Mouse (Mus musculus) megakaryocyte-erythroid progenitor cell, adult 5-6 weeks (primary cell): Measurements from ENCODE around the gene St7. TPM values are rescaled to one million over a fixed set of nuclear protein-coding genes. Genes with fewer than 3 reads are reported as not detected.

ENCODE experiments used
- ATAC-seq: replicated peaks from 2 replicates; pipeline ENCODE4 v1.8.0; 2016; ENCODE audit warnings: mild to moderate bottlenecking, inconsistent platforms; ENCODE audit not compliant: severe bottlenecking, poor library complexity, low FRiP score, low TSS enrichment
- total RNA-seq, 2 experiments: library from RNA; stranded (forward) in 1 of 2; stranded (reverse) in 1 of 2; fragments of 200-1000, 215-1000 nt in 1 of 2; fragments of >200 nt in 1 of 2; fragmentation: Nextera tagmentation in 1 of 2; gene quantifications; 2 replicates each; pipeline ENCODE4 v1.2.3; 2014 to 2017

St7 gene
- total RNA-seq, 2 experiments from 2014 or later: 38.6 to 43.4 TPM

DNA sequence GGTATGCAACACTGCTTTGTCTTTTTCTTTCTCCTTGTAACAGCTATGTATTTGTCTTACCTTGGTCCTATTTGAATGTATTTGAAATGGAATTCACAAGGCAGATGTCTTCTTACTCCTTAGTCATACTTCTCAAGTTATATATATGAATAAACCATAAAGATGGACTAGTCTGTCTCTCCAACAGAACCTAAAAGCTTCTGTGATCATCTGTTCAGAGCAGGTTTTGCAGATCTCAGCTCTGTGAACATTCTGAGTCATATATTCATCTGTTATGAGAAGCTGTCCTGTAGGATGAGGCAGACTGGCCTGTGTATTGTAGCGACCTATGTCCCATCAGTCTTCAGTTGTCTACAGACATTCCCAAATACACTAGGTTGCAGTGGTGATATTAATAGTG lies 167.7 kb downstream of the St7 start:
- ATAC-seq: no peak

DNA sequence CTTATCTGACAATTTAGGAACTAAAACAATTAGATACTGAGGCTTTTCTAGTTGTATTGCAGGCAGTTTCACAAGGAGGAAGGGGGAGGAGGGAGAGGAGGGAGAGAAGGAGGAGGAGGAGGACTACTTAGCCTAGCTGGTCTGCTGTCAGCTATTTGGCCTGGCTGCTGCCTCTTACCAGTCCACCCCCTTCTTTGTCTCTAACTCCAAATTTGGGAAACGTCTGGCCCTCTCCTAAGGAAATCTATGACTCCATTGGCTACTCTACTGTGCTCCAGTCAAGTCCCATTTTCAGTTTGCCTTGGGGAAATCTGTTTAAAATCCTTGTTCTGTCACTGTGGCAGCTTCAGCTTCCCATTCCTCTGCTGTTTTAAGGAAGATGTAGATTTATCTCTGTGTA lies 175.1 kb downstream of the St7 start:
- ATAC-seq: no peak

- no peak for ATAC-seq
Observed at GRCm38 (mm10) chr6:17871831-17872372, 179.2 kb downstream of the St7 start.

DNA sequence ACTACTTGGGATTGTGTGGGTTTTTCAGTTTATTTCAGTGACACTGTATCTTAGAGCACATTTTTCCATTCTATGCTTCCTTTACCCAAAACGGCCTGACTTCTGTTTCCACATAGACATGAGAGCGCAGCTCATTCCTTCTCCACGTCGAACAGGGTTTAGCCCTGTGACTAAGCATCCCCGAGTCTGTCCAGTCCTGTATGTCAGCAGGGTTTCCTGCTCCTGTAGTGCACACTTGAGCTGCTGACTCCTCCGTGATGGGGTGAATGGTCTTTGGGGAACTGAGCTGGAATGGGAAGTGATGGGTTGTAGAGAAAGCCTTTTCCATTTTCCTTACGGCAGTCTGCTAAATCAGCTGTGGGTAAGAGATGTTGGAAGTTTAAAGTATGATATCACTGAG lies 182.9 kb downstream of the St7 start:
- ATAC-seq: no peak

DNA sequence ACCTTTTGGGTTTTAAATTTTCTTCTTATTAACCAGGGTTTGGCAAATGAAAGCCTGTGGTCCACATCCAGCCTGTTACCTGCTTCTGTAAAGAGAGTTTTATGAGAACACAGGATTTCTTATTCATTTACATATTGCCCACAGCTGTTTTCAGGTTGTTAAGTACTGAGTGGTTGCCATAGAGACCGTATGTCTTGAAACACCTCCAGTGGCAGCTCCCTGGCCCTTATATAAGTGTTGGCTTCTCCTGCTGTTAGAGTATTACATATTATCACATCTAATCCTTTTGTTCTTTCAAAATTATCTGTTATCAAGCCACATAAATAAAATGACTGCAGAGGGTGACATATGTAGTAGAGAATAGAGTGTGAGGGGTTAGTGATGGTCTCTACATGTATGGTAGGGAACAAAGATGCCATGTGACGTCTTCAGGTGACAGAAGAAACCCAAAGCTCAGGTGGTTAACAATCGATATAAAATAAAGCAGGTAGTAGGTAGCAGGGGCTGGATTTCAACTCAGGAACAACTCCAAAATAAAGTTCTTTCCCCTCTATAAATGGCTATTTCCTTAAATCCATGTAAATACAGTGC lies 183.4 kb downstream of the St7 start:
- no peak for ATAC-seq

DNA sequence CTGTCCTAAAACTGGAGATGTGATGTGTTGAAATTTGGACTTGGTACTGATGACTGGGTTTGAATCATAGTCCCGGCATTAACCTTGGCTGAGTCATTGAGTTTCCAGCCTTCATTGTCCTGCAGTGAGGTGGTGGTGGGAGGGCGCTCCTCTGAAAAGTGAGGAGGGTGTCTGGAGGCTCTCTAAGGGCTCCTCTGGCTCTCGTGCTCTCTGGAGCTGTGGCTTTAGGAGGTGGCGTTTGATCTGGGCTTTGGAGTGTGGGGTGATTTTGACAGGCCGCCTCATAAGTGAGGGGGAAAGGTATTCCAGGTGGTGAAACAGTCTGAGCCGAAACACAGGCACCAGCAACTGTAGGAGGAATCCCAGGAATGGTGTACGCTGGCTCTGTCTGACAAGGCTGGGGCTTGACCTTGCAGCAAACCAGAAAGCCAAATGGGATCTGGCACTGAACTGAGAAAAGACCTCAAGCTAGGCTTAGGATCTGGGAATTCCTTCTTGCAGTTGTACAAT lies 184.0 kb downstream of the St7 start:
- ATAC-seq: no peak

DNA sequence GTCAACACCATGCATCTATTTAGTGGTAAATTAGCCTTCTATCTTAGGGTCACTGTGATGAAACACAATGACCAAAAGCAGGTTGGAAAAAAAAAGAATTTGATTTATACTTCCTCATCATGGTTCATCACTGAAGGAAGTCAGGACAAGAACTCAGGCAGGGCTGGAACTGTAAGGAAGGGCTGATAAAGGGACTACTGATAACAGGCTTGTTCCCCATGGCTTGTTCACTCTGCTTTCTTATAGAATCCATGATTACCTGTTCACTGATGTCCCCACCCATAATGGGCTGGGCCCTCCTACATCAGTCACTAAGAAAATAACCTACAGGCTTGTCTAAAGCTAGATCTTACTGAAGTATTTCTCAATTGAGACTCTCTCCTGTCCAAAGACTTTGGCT lies 190.2 kb downstream of the St7 start:
- no peak for ATAC-seq

GRCm38 (mm10) chr6:17887765-17888164 lies 195.0 kb downstream of the St7 start:
- ATAC-seq: no peak

GRCm38 (mm10) chr6:17895562-17895961 lies 202.8 kb downstream of the St7 start:
- ATAC-seq: no peak

GRCm38 (mm10) chr6:17898539-17898938 lies 205.8 kb downstream of the St7 start:
- no peak for ATAC-seq

- ATAC-seq: no peak
Observed at GRCm38 (mm10) chr6:17903355-17903754, 210.6 kb downstream of the St7 start.

DNA sequence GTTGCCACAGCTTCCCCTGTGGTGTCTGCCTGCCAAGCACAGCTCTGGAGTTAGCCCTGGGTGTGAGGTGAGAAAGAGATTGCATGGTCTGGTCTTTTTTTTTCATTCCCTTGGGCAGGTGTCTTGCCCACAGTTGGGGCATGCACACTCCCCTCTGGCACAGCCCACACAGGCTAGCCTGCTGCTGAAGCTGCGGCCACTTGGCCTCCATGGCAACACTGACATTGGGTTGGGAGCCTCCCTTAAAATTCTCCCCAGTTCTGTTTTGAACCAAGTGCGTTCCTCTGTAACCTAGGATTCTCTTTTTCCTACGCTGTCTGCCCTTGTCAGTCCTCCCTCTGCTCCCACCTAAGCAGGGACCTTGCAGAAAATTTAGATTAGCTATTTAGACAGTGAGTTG lies 213.0 kb downstream of the St7 start:
- no peak for ATAC-seq

- no peak for ATAC-seq
Observed at GRCm38 (mm10) chr6:17906289-17906688, 213.6 kb downstream of the St7 start.

DNA sequence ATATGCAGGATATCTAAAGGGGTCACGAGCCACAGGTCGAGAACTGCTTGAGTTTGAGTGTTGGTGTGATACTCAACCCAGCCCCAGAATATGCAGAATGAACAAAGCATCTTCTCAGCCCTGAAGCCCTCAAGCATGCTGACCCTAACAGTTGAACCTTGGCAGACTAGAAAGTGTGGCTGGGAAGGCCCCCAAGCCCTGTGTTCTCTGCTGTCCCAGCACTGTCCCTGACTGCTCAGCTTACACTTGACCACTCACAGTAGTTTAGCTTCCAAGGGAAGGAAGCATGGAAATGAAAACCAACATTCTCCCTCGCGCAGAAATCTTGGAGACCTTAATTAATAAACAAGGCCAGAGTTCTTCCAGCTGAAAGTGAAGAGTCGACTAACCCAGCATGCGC lies 219.6 kb downstream of the St7 start:
- ATAC-seq: no peak

DNA sequence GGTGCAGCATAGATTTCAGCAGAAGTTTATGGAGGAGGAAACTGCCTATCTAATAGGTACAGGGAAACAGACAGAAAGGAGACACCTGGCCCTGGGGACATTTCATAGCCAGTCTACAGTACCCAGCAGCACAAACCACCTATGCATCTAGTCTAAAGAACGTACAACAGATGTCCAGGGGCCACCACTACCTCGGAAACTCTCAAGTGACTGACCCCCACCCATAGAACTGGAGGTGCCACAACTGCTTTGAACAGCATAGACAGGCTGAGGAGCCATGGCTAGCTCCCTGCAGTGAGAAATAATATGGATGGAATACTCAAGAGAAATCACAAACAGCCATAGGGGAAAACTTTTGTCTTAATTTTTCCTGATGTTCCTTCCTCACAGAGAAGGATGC lies 220.1 kb downstream of the St7 start:
- no peak for ATAC-seq

DNA sequence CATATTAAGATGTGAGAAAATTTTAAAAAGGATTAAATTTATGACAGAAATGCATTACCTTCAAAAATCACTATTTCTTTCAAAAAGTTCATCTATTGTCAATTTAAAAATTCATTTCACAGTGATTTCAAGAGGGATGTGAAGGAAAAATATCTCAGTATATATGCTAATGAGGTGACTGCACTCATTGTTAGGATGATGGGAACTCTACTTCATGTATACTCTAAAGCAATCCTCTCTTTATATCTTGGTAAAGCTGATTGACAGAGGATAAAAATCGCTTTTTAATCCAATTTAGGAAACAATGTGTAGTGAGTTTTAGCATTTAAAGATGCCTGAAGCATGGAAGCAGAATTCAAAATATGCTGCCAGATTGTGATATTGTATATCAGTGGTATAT lies 220.6 kb downstream of the St7 start:
- no peak for ATAC-seq

DNA sequence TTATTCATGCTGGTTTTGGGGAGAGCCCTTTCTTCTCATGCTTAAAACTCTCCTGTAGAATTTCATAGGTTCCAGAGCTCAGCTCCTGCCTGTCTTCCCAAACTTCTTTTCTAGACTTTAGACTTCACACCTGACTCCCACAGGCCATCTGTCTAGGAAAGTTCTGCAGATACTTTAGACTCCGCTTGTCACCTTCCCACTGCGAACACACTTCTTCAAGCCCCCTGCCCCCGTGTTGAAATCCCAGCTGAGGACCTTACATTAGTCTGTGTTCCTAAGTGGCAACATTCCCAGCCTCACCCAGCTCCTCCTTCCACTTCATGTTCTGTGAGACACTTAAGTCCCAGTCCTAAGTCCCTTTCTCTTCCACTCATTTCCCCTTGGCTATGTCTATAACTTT lies 221.6 kb downstream of the St7 start:
- no peak for ATAC-seq

- ATAC-seq: no peak
Observed at GRCm38 (mm10) chr6:17917233-17917632, 224.5 kb downstream of the St7 start.

- peak; percentile 35; the same call in 1 of the 2 replicates for ATAC-seq
Observed at GRCm38 (mm10) chr6:17922180-17922579, 229.4 kb downstream of the St7 start.

DNA sequence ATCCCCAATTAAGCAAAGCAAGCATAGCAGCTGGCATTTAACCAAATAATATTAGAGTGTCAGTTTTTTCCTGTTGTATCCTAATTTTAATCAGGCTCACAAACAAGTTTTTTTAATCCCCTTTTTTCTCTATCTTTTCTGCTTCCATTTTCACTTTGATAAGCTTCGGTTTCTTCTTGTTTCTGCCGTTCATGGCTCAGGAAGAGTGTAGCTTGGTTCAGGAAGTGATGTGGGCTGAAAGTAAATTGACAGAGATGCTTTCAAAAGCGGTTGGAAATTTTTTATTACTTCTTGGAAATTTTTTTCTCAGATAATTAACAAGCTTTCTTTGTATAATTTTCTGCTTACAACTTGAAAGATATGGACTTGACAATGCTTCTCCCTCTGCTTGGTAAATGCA lies 230.2 kb downstream of the St7 start:
- ATAC-seq: no peak

DNA sequence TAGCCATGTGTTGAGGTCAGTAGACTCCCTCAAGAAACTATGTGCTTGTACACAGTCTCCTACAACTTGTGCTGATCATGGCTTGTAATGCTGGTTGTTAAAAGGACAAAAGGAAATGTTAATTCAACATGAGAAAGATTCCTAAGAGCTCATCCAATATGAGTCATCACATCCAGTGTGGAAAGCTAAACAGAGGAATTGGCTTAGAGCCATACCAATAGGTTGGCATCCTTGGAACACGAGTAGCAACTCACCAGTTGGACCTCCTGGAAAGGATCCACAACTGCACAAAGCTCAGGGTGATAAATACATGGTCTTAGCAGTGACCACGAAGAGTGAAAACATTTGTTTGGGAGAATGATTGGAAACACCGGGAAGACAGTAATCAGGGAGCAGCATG lies 230.6 kb downstream of the St7 start:
- ATAC-seq: no peak
